Mouse (Mus musculus) layer of hippocampus, postnatal 10 days (tissue): ENCODE data around the gene Psma6. TPM values are rescaled to one million over a fixed set of nuclear protein-coding genes. Genes with fewer than 3 reads are reported as not detected.

Experiments used
- DNase-seq, 2 experiments: peaks; one replicate each; pipeline ENCODE4 v3.0.0; 2021; ENCODE audit warnings: low spot score in 2 of 2
- total RNA-seq, 2 experiments: library from RNA; stranded (reverse); gene quantifications; 2 replicates each; pipeline ENCODE4 v1.2.3; 2021

Gene Psma6
- total RNA-seq, 2 experiments from 2014 or later: 167 to 168 TPM

- DNase-seq: no peak
Observed at GRCm38 (mm10) chr12:55438058-55438457, 54.0 kb downstream of the Psma6 start.

GRCm38 (mm10) chr12:55438611-55439137 is 54.7 kb downstream of the Psma6 start:
- no peak for DNase-seq

GRCm38 (mm10) chr12:55440416-55440815 is 56.4 kb downstream of the Psma6 start:
- no peak for DNase-seq

- no peak for DNase-seq
Observed at GRCm38 (mm10) chr12:55442245-55442644, 58.2 kb downstream of the Psma6 start.

GRCm38 (mm10) chr12:55442861-55443850 is 59.1 kb downstream of the Psma6 start:
- peak; percentile 58 to 71 for DNase-seq

- no peak for DNase-seq
Observed at GRCm38 (mm10) chr12:55444031-55444451, 60.0 kb downstream of the Psma6 start.

GRCm38 (mm10) chr12:55445583-55445982 is 61.6 kb downstream of the Psma6 start:
- no peak for DNase-seq

GRCm38 (mm10) chr12:55446366-55446745 is 62.3 kb downstream of the Psma6 start:
- peak in 1 of 2 experiments; percentile 26 for DNase-seq

GRCm38 (mm10) chr12:55446746-55447395 is 62.8 kb downstream of the Psma6 start:
- DNase-seq: peak; percentile 76 to 80

GRCm38 (mm10) chr12:55447396-55447760 is 63.4 kb downstream of the Psma6 start:
- DNase-seq: no peak

GRCm38 (mm10) chr12:55448457-55448856 is 64.4 kb downstream of the Psma6 start:
- no peak for DNase-seq

- DNase-seq: no peak
Observed at GRCm38 (mm10) chr12:55449048-55449447, 65.0 kb downstream of the Psma6 start.

GRCm38 (mm10) chr12:55450421-55450820 is 66.4 kb downstream of the Psma6 start:
- DNase-seq: no peak

GRCm38 (mm10) chr12:55452839-55453238 is 68.8 kb downstream of the Psma6 start:
- DNase-seq: no peak

GRCm38 (mm10) chr12:55453924-55454323 is 69.9 kb downstream of the Psma6 start:
- no peak for DNase-seq

GRCm38 (mm10) chr12:55455206-55455605 is 71.2 kb downstream of the Psma6 start:
- peak in 1 of 2 experiments; percentile 57 for DNase-seq

GRCm38 (mm10) chr12:55456136-55456535 is 72.1 kb downstream of the Psma6 start:
- no peak for DNase-seq

- DNase-seq: no peak
Observed at GRCm38 (mm10) chr12:55456893-55457292, 72.9 kb downstream of the Psma6 start.

GRCm38 (mm10) chr12:55459739-55460138 is 75.7 kb downstream of the Psma6 start:
- no peak for DNase-seq

- DNase-seq: no peak
Observed at GRCm38 (mm10) chr12:55460900-55461299, 76.9 kb downstream of the Psma6 start.

GRCm38 (mm10) chr12:55461767-55462166 is 77.7 kb downstream of the Psma6 start:
- DNase-seq: no peak

GRCm38 (mm10) chr12:55462456-55462855 is 78.4 kb downstream of the Psma6 start:
- DNase-seq: no peak
